Mouse (Mus musculus) hindbrain, embryonic 14.5 days (tissue): Measurements from ENCODE around the gene Atp2a1. TPM values are rescaled to one million over a fixed set of nuclear protein-coding genes. Genes with fewer than 3 reads are reported as not detected.
"Not testable (repeated sequence)": the region's sequence is repeated elsewhere in the genome, so short reads cannot be mapped to it uniquely, and the experiment has no call there.

Experiments
- ATAC-seq: fragments of 200-750 bp; cut with Nextera tagmentation; 2 replicates; pipeline ENCODE4 v1.8.0; 2017; ENCODE audit warnings: moderate number of reproducible peaks, mild to moderate bottlenecking, moderate TSS enrichment, moderate library complexity; ENCODE audit not compliant: low FRiP score
- DNase-seq: peaks from one replicate; pipeline ENCODE4 v3.0.0-alpha.2; 2015; ENCODE audit warnings: low spot score
- H3K27ac ChIP-seq: fragments of 300-500 bp; sonication (generic); 2 replicates; pipeline ENCODE4 v1.5.1; 2014; ENCODE audit warnings: mild to moderate bottlenecking, moderate library complexity
- H3K27me3 ChIP-seq: fragments of 300-500 bp; sonication (generic); 2 replicates; pipeline ENCODE4 v1.6.1; 2014; ENCODE audit warnings: mild to moderate bottlenecking, low read length, mixed read lengths; ENCODE audit not compliant: control insufficient read depth, insufficient read depth
- H3K36me3 ChIP-seq: fragments of 300-500 bp; sonication (generic); replicated peaks from 2 replicates; pipeline ENCODE4 v1.6.1; 2014; ENCODE audit not compliant: control insufficient read depth, insufficient read depth
- H3K4me1 ChIP-seq: fragments of 300-500 bp; sonication (generic); replicated peaks from 2 replicates; pipeline ENCODE4 v1.6.1; 2014; ENCODE audit warnings: antibody characterized with exemption, low read length, mixed read lengths; ENCODE audit not compliant: control insufficient read depth, insufficient read depth
- H3K4me2 ChIP-seq: fragments of 300-500 bp; sonication (generic); replicated peaks from 2 replicates; pipeline ENCODE4 v1.6.1; 2014; ENCODE audit warnings: mild to moderate bottlenecking, moderate library complexity
- H3K4me3 ChIP-seq: fragments of 300-500 bp; sonication (generic); replicated peaks from 2 replicates; pipeline ENCODE4 v1.5.1; 2014; ENCODE audit warnings: mild to moderate bottlenecking, low read length
- H3K9ac ChIP-seq: fragments of 300-500 bp; sonication (generic); 2 replicates; pipeline ENCODE4 v1.6.1; 2014
- H3K9me3 ChIP-seq: fragments of 300-500 bp; sonication (generic); 2 replicates; pipeline ENCODE4 v1.6.1; 2016; ENCODE audit warnings: low read length; ENCODE audit not compliant: control insufficient read depth
- WGBS: fragments of 180-500 bp; shearing (Covaris S2); extraction: QIAGEN DNeasy Blood & Tissue Kit; methylation state at CpG from one replicate; pipeline ENCODE4 v1.1.7; 2014; 5-methylcytosine and 5-hydroxymethylcytosine counted together
- polyA plus RNA-seq: library from polyadenylated mRNA; unstranded; fragments of >200 nt; fragmentation: Nextera tagmentation; extraction: Ambion mirVana; gene quantifications from 2 replicates; pipeline ENCODE4 v1.2.1, GENCODE M21; 2014

Atp2a1 gene
- polyA plus RNA-seq, 1 experiment from 2014 or later, result 0.31 TPM

- no peak for ATAC-seq
- no peak within 1 kb of the TSS for H3K9ac ChIP-seq
- H3K4me1 ChIP-seq, result no peaks in the 10 kb centered on the region
- no peaks in the 10 kb centered on the region for H3K36me3 ChIP-seq
- no peak within 1 kb of the TSS for H3K4me2 ChIP-seq
- H3K9me3 ChIP-seq, result no peaks in the 10 kb centered on the region
- H3K4me3 ChIP-seq, result no peak within 1 kb of the TSS
- 90% methylated on average over 6 of the region's 6 CpGs for WGBS
- no peak for DNase-seq
- no peak within 1 kb of the TSS for H3K27ac ChIP-seq
- no peaks in the 10 kb centered on the region for H3K27me3 ChIP-seq
Measured at GRCm38 (mm10) chr7:126414725-126415124, 48.2 kb downstream of the Atp2a1 start, which contains the start of gene Cd19. Cd19 (minus strand) TSS chr7:126414889.

GRCm38 (mm10) chr7:126411061-126411460 is 51.8 kb downstream of the Atp2a1 start:
- Histone ChIP-seq H3K9ac (no peak overlapping the region), H3K27ac (no peak overlapping the region), H3K4me1 (no peaks in the 10 kb centered on the region), H3K4me2 (no peak overlapping the region), H3K4me3 (no peak overlapping the region), H3K9me3 (no peaks in the 10 kb centered on the region), H3K36me3 (no peaks in the 10 kb centered on the region), H3K27me3 (no peaks in the 10 kb centered on the region)
- DNase-seq, result no peak
- ATAC-seq, result no peak
- WGBS, result 98% methylated on average over 4 of the region's 4 CpGs

GRCm38 (mm10) chr7:126408686-126409085 is 54.2 kb downstream of the Atp2a1 start:
- Histone ChIP-seq H3K9me3 (no peaks in the 10 kb centered on the region), H3K27me3 (no peaks in the 10 kb centered on the region), H3K4me3 (no peak overlapping the region), H3K4me1 (no peaks in the 10 kb centered on the region), H3K36me3 (no peaks in the 10 kb centered on the region), H3K27ac (no peak overlapping the region), H3K9ac (no peak overlapping the region), H3K4me2 (no peak overlapping the region)
- no peak for ATAC-seq
- WGBS, result 87% methylated on average over 2 of the region's 2 CpGs
- DNase-seq, result no peak

- H3K9ac ChIP-seq, H3K27ac ChIP-seq, H3K4me3 ChIP-seq, ATAC-seq, H3K27me3 ChIP-seq, H3K9me3 ChIP-seq, H3K4me2 ChIP-seq, DNase-seq, H3K4me1 ChIP-seq, H3K36me3 ChIP-seq: not testable (repeated sequence)
- 75% methylated on average over 7 of the region's 8 CpGs for WGBS
Measured at GRCm38 (mm10) chr7:126402518-126402917, 60.4 kb downstream of the Atp2a1 start.

- Histone ChIP-seq H3K4me3 (no peak overlapping the region), H3K4me1 (peaks cover 7% of the 10 kb centered on the region; the same call in 1 of the 2 replicates), H3K27me3 (no peaks in the 10 kb centered on the region), H3K4me2 (no peak overlapping the region), H3K9ac (no peak overlapping the region), H3K9me3 (no peaks in the 10 kb centered on the region), H3K27ac (no peak overlapping the region), H3K36me3 (no peaks in the 10 kb centered on the region)
- ATAC-seq (no peak), DNase-seq (peak; percentile 83)
- 8% methylated on average over 5 of the region's 5 CpGs for WGBS
Measured at GRCm38 (mm10) chr7:126399548-126399947, 63.4 kb downstream of the Atp2a1 start.

- 96% methylated on average over 4 of the region's 4 CpGs for WGBS
- Histone ChIP-seq H3K4me1 (peaks cover 7% of the 10 kb centered on the region; the same call in 1 of the 2 replicates), H3K27me3 (no peaks in the 10 kb centered on the region), H3K4me3 (no peak overlapping the region), H3K27ac (no peak overlapping the region), H3K4me2 (no peak overlapping the region), H3K9me3 (no peaks in the 10 kb centered on the region), H3K36me3 (no peaks in the 10 kb centered on the region), H3K9ac (no peak overlapping the region)
- ATAC-seq (no peak), DNase-seq (no peak)
Measured at GRCm38 (mm10) chr7:126397822-126398221, 65.1 kb downstream of the Atp2a1 start.

GRCm38 (mm10) chr7:126397221-126397620 is 65.7 kb downstream of the Atp2a1 start:
- Histone ChIP-seq H3K4me1 (peaks cover 7% of the 10 kb centered on the region; the same call in 1 of the 2 replicates), H3K4me3 (no peak overlapping the region), H3K9ac (no peak overlapping the region), H3K27ac (no peak overlapping the region), H3K36me3 (no peaks in the 10 kb centered on the region), H3K27me3 (no peaks in the 10 kb centered on the region), H3K4me2 (peak overlapping the region; percentile 38), H3K9me3 (no peaks in the 10 kb centered on the region)
- WGBS, result 58% methylated on average over 6 of the region's 6 CpGs
- DNase-seq (no peak), ATAC-seq (no peak)

- Histone ChIP-seq H3K4me1 (peaks cover 7% of the 10 kb centered on the region; the same call in 1 of the 2 replicates), H3K27me3 (no peaks in the 10 kb centered on the region), H3K9me3 (no peaks in the 10 kb centered on the region), H3K27ac (0 out of 2 replicates have a peak within 1 kb of the TSS, but pooled peaks have one; percentile 41), H3K4me2 (peak within 1 kb of the TSS; percentile 64), H3K9ac (peak within 1 kb of the TSS; percentile 67), H3K36me3 (0 out of 2 replicates have a peak, but pooled peaks cover under 1% of the 10 kb centered on the region), H3K4me3 (peak within 1 kb of the TSS; percentile 75)
- peak; percentile 100 for ATAC-seq
- DNase-seq, result peak; percentile 100
- WGBS, result 1% methylated on average over 58 of the region's 59 CpGs
Measured at GRCm38 (mm10) chr7:126396298-126397119, 66.4 kb downstream of the Atp2a1 start, which contains the start of gene Nfatc2ip. Nfatc2ip (minus strand) TSS chr7:126396737.
